Mouse (Mus musculus) heart, embryonic 15.5 days (tissue): Measurements from ENCODE around the gene Gpr19. TPM values are rescaled to one million over a fixed set of nuclear protein-coding genes. Genes with fewer than 3 reads are reported as not detected.

ENCODE experiments used
- ATAC-seq: fragments of 200-750 bp; cut with Nextera tagmentation; replicated peaks from 2 replicates; pipeline ENCODE4 v1.8.0; 2017; ENCODE audit warnings: low read depth, moderate TSS enrichment; ENCODE audit not compliant: insufficient number of reproducible peaks, insufficient read depth, low FRiP score
- H3K27ac ChIP-seq: fragments of 300-500 bp; sonication (generic); 2 replicates; pipeline ENCODE4 v1.5.1; 2015; ENCODE audit warnings: mild to moderate bottlenecking, inconsistent platforms
- H3K27me3 ChIP-seq: fragments of 300-500 bp; sonication (generic); 2 replicates; pipeline ENCODE4 v1.6.1; 2015; ENCODE audit warnings: inconsistent platforms
- H3K36me3 ChIP-seq: fragments of 300-500 bp; sonication (generic); 2 replicates; pipeline ENCODE4 v1.6.1; 2015; ENCODE audit warnings: mild to moderate bottlenecking, inconsistent platforms
- H3K4me1 ChIP-seq: fragments of 300-500 bp; sonication (generic); replicated peaks from 2 replicates; pipeline ENCODE4 v1.6.1; 2015; ENCODE audit warnings: inconsistent platforms
- H3K4me2 ChIP-seq: fragments of 300-500 bp; sonication (generic); 2 replicates; pipeline ENCODE4 v1.6.1; 2015; ENCODE audit warnings: inconsistent platforms, mild to moderate bottlenecking, moderate library complexity
- H3K4me3 ChIP-seq: fragments of 300-500 bp; sonication (generic); 2 replicates; pipeline ENCODE4 v1.5.1; 2015; ENCODE audit warnings: mild to moderate bottlenecking, inconsistent platforms
- H3K9ac ChIP-seq: fragments of 300-500 bp; sonication (generic); 2 replicates; pipeline ENCODE4 v1.6.1; 2015; ENCODE audit warnings: mild to moderate bottlenecking, inconsistent platforms
- H3K9me3 ChIP-seq: fragments of 300-500 bp; sonication (generic); replicated peaks from 2 replicates; pipeline ENCODE4 v1.6.1; 2016; ENCODE audit warnings: inconsistent platforms
- WGBS: fragments of 180-500 bp; shearing (Covaris S2); methylation state at CpG from one replicate; pipeline ENCODE4 v1.1.7; 2015; ENCODE audit warnings: mixed read lengths; 5-methylcytosine and 5-hydroxymethylcytosine counted together
- polyA plus RNA-seq: library from polyadenylated mRNA; unstranded; fragments of >200 nt; fragmentation: Nextera tagmentation; extraction: Ambion mirVana; gene quantifications from 2 replicates; pipeline ENCODE4 v1.2.1, GENCODE M21; 2015

Gpr19 gene
- polyA plus RNA-seq = 8.7 and 10.3 TPM in 2 replicates

GRCm38 (mm10) chr6:134898095-134898965 is at the start of gene Gpr19:
Gpr19 (minus strand) TSS chr6:134898578.
- ATAC-seq = peak; percentile 94
- peak within 1 kb of the TSS; percentile 72 for H3K9ac ChIP-seq
- H3K9me3 ChIP-seq = no peaks in the 10 kb centered on the region
- peak within 1 kb of the TSS; percentile 100 for H3K27ac ChIP-seq
- peaks cover 10% of the 10 kb centered on the region for H3K4me1 ChIP-seq
- peak within 1 kb of the TSS; percentile 63 for H3K4me3 ChIP-seq
- no peaks in the 10 kb centered on the region for H3K27me3 ChIP-seq
- peak within 1 kb of the TSS; percentile 87 for H3K4me2 ChIP-seq
- H3K36me3 ChIP-seq = no peaks in the 10 kb centered on the region
- WGBS = under 1% methylated on average over 51 of the region's 51 CpGs

GRCm38 (mm10) chr6:134947311-134948087 is 49.1 kb upstream of the Gpr19 start:
- ATAC-seq = no peak
- no peak overlapping the region for H3K27ac ChIP-seq
- 38% methylated on average over 13 of the region's 13 CpGs for WGBS
- H3K4me3 ChIP-seq = no peak overlapping the region
- H3K4me1 ChIP-seq = peaks cover 28% of the 10 kb centered on the region
- no peak overlapping the region for H3K4me2 ChIP-seq
- no peaks in the 10 kb centered on the region for H3K27me3 ChIP-seq
- H3K36me3 ChIP-seq = peaks cover 8% of the 10 kb centered on the region; the same call in 1 of the 2 replicates
- H3K9ac ChIP-seq = no peak overlapping the region
- H3K9me3 ChIP-seq = no peaks in the 10 kb centered on the region

- ATAC-seq = no peak
- Histone ChIP-seq H3K4me2 (no peak overlapping the region), H3K4me1 (peaks cover 31% of the 10 kb centered on the region), H3K36me3 (peaks cover 10% of the 10 kb centered on the region; the same call in 1 of the 2 replicates), H3K9me3 (no peaks in the 10 kb centered on the region), H3K9ac (no peak overlapping the region), H3K27me3 (no peaks in the 10 kb centered on the region), H3K27ac (no peak overlapping the region), H3K4me3 (no peak overlapping the region)
- 76% methylated on average over 9 of the region's 9 CpGs for WGBS
Observed at GRCm38 (mm10) chr6:134946858-134947257, 48.5 kb upstream of the Gpr19 start.

- Histone ChIP-seq H3K36me3 (peaks cover 10% of the 10 kb centered on the region; the same call in 1 of the 2 replicates), H3K9ac (no peak overlapping the region; the same call in 1 of the 2 replicates), H3K4me3 (no peak overlapping the region), H3K27ac (peak overlapping the region; percentile 32), H3K4me2 (no peak overlapping the region), H3K27me3 (no peaks in the 10 kb centered on the region), H3K9me3 (no peaks in the 10 kb centered on the region), H3K4me1 (peaks cover 31% of the 10 kb centered on the region)
- 43% methylated on average over 6 of the region's 6 CpGs for WGBS
- ATAC-seq = no peak
Observed at GRCm38 (mm10) chr6:134946054-134946453, 47.7 kb upstream of the Gpr19 start.

- no peak for ATAC-seq
- Histone ChIP-seq H3K36me3 (peaks cover 12% of the 10 kb centered on the region; the same call in 1 of the 2 replicates), H3K27ac (0 out of 2 replicates have a peak overlapping the region, but pooled peaks have one; percentile 15), H3K4me2 (no peak overlapping the region), H3K9me3 (no peaks in the 10 kb centered on the region), H3K9ac (no peak overlapping the region), H3K4me3 (no peak overlapping the region), H3K27me3 (no peaks in the 10 kb centered on the region), H3K4me1 (peaks cover 31% of the 10 kb centered on the region)
- 75% methylated on average over 13 of the region's 13 CpGs for WGBS
Observed at GRCm38 (mm10) chr6:134943759-134944407, 45.5 kb upstream of the Gpr19 start.

- Histone ChIP-seq H3K27me3 (no peaks in the 10 kb centered on the region), H3K36me3 (peaks cover 12% of the 10 kb centered on the region; the same call in 1 of the 2 replicates), H3K9me3 (no peaks in the 10 kb centered on the region), H3K27ac (no peak overlapping the region), H3K9ac (no peak overlapping the region), H3K4me3 (no peak overlapping the region), H3K4me2 (no peak overlapping the region), H3K4me1 (peaks cover 17% of the 10 kb centered on the region)
- no peak for ATAC-seq
- WGBS = 78% methylated on average over 4 of the region's 4 CpGs
Observed at GRCm38 (mm10) chr6:134939781-134940180, 41.4 kb upstream of the Gpr19 start.

GRCm38 (mm10) chr6:134934305-134934704 is 35.9 kb upstream of the Gpr19 start:
- Histone ChIP-seq H3K36me3 (no peaks in the 10 kb centered on the region), H3K27ac (no peak overlapping the region), H3K4me1 (peaks cover 20% of the 10 kb centered on the region), H3K9ac (no peak overlapping the region), H3K4me2 (no peak overlapping the region), H3K9me3 (no peaks in the 10 kb centered on the region), H3K4me3 (no peak overlapping the region), H3K27me3 (no peaks in the 10 kb centered on the region)
- 91% methylated on average over 5 of the region's 5 CpGs for WGBS
- ATAC-seq = no peak

- Histone ChIP-seq H3K36me3 (no peaks in the 10 kb centered on the region), H3K4me3 (no peak overlapping the region), H3K9me3 (no peaks in the 10 kb centered on the region), H3K9ac (no peak overlapping the region), H3K4me1 (peaks cover 20% of the 10 kb centered on the region), H3K27me3 (no peaks in the 10 kb centered on the region), H3K27ac (peak overlapping the region; percentile 45; the same call in 1 of the 2 replicates), H3K4me2 (no peak overlapping the region)
- 84% methylated on average over 2 of the region's 2 CpGs for WGBS
- no peak for ATAC-seq
Observed at GRCm38 (mm10) chr6:134933207-134933558, 34.8 kb upstream of the Gpr19 start.

GRCm38 (mm10) chr6:134932486-134933206 is 34.3 kb upstream of the Gpr19 start:
- ATAC-seq = no peak
- Histone ChIP-seq H3K9ac (peak overlapping the region; percentile 20; the same call in 1 of the 2 replicates), H3K27ac (peak overlapping the region; percentile 45; the same call in 1 of the 2 replicates), H3K27me3 (no peaks in the 10 kb centered on the region), H3K9me3 (no peaks in the 10 kb centered on the region), H3K4me2 (peak overlapping the region; percentile 40), H3K36me3 (no peaks in the 10 kb centered on the region), H3K4me3 (0 out of 2 replicates have a peak overlapping the region, but pooled peaks have one; percentile 7), H3K4me1 (peaks cover 20% of the 10 kb centered on the region)
- 59% methylated on average over 12 of the region's 12 CpGs for WGBS

- Histone ChIP-seq H3K27me3 (no peaks in the 10 kb centered on the region), H3K9ac (no peak overlapping the region), H3K4me3 (no peak overlapping the region), H3K4me1 (peaks cover 29% of the 10 kb centered on the region), H3K36me3 (no peaks in the 10 kb centered on the region), H3K9me3 (no peaks in the 10 kb centered on the region), H3K27ac (no peak overlapping the region), H3K4me2 (peak overlapping the region; percentile 92)
- ATAC-seq = no peak
- WGBS = 77% methylated on average over 3 of the region's 3 CpGs
Observed at GRCm38 (mm10) chr6:134931146-134931545, 32.8 kb upstream of the Gpr19 start.
